Mouse (Mus musculus) kidney, embryonic 15.5 days (tissue): Measurements from ENCODE around the gene Etv6. TPM values are rescaled to one million over a fixed set of nuclear protein-coding genes. Genes with fewer than 3 reads are reported as not detected.
A peak's percentile ranks its signal among the peaks of the same experiment; 100 is the strongest.

ENCODE experiments used
- ATAC-seq: fragments of 200-750 bp; cut with Nextera tagmentation; replicated peaks from 2 replicates; pipeline ENCODE4 v1.8.0; 2017; ENCODE audit warnings: moderate TSS enrichment; ENCODE audit not compliant: low FRiP score
- H3K27ac ChIP-seq: fragments of 300-500 bp; sonication (generic); 2 replicates; pipeline ENCODE4 v1.5.1; 2015; ENCODE audit warnings: mild to moderate bottlenecking, inconsistent platforms
- H3K27me3 ChIP-seq: fragments of 300-500 bp; sonication (generic); 2 replicates; pipeline ENCODE4 v1.6.1; 2015; ENCODE audit warnings: inconsistent platforms
- H3K36me3 ChIP-seq: fragments of 300-500 bp; sonication (generic); 2 replicates; pipeline ENCODE4 v1.6.1; 2015; ENCODE audit warnings: inconsistent platforms
- H3K4me1 ChIP-seq: fragments of 300-500 bp; sonication (generic); 2 replicates; pipeline ENCODE4 v1.6.1; 2015; ENCODE audit warnings: inconsistent platforms
- H3K4me2 ChIP-seq: fragments of 300-500 bp; sonication (generic); 2 replicates; pipeline ENCODE4 v1.6.1; 2015; ENCODE audit warnings: moderate library complexity, mild to moderate bottlenecking, inconsistent platforms
- H3K4me3 ChIP-seq: fragments of 300-500 bp; sonication (generic); replicated peaks from 2 replicates; pipeline ENCODE4 v1.5.1; 2015; ENCODE audit warnings: mild to moderate bottlenecking, inconsistent platforms
- H3K9ac ChIP-seq: fragments of 300-500 bp; sonication (generic); 2 replicates; pipeline ENCODE4 v1.6.1; 2015; ENCODE audit warnings: mild to moderate bottlenecking, inconsistent platforms
- H3K9me3 ChIP-seq: fragments of 300-500 bp; sonication (generic); replicated peaks from 2 replicates; pipeline ENCODE4 v1.6.1; 2016; ENCODE audit warnings: inconsistent platforms
- WGBS: fragments of 180-500 bp; shearing (Covaris S2); methylation state at CpG from one replicate; pipeline ENCODE4 v1.1.7; 2015; ENCODE audit warnings: mixed read lengths; 5-methylcytosine and 5-hydroxymethylcytosine counted together
- polyA plus RNA-seq: library from polyadenylated mRNA; unstranded; fragments of >200 nt; fragmentation: Nextera tagmentation; extraction: Ambion mirVana; gene quantifications from 2 replicates; pipeline ENCODE4 v1.2.1, GENCODE M21; 2015

The Etv6 gene
- polyA plus RNA-seq, 1 experiment from 2014 or later: 13.0 TPM

- H3K27ac ChIP-seq: peak overlapping the region; percentile 22; the same call in 1 of the 2 replicates
- peaks cover 7% of the 10 kb centered on the region; the same call in 1 of the 2 replicates for H3K4me1 ChIP-seq
- no peak overlapping the region for H3K4me3 ChIP-seq
- H3K27me3 ChIP-seq: no peaks in the 10 kb centered on the region
- no peak for ATAC-seq
- H3K9ac ChIP-seq: no peak overlapping the region
- no peak overlapping the region for H3K4me2 ChIP-seq
- no peaks in the 10 kb centered on the region for H3K9me3 ChIP-seq
- H3K36me3 ChIP-seq: peaks cover 79% of the 10 kb centered on the region
- 88% methylated on average over 4 of the region's 4 CpGs for WGBS
These were observed 226.9 kb downstream of the Etv6 start for GRCm38 (mm10) chr6:134262383-134262782.

GRCm38 (mm10) chr6:134262911-134263607 lies 227.6 kb downstream of the Etv6 start:
- Histone ChIP-seq H3K9me3 (no peaks in the 10 kb centered on the region), H3K36me3 (peaks cover 86% of the 10 kb centered on the region), H3K4me2 (no peak overlapping the region), H3K27me3 (no peaks in the 10 kb centered on the region), H3K4me3 (no peak overlapping the region), H3K4me1 (peaks cover 7% of the 10 kb centered on the region; the same call in 1 of the 2 replicates), H3K27ac (peak overlapping the region; percentile 22; the same call in 1 of the 2 replicates), H3K9ac (no peak overlapping the region)
- ATAC-seq: no peak
- 74% methylated on average over 6 of the region's 6 CpGs for WGBS

- 89% methylated on average over 2 of the region's 2 CpGs for WGBS
These were observed 238.4 kb downstream of the Etv6 start for GRCm38 (mm10) chr6:134273884-134274283.

GRCm38 (mm10) chr6:134276954-134277353 lies 241.5 kb downstream of the Etv6 start:
- Histone ChIP-seq H3K27ac (no peak overlapping the region), H3K27me3 (no peaks in the 10 kb centered on the region), H3K36me3 (peaks cover 5% of the 10 kb centered on the region; the same call in 1 of the 2 replicates), H3K4me3 (no peak overlapping the region), H3K9me3 (no peaks in the 10 kb centered on the region), H3K4me2 (no peak overlapping the region), H3K9ac (no peak overlapping the region), H3K4me1 (no peaks in the 10 kb centered on the region)
- WGBS: 71% methylated on average over 2 of the region's 2 CpGs
- no peak for ATAC-seq

More at GRCm38 (mm10) chr6:134273884-134274283, 238.4 kb downstream of the Etv6 start:
- Histone ChIP-seq H3K4me3 (no peak overlapping the region), H3K27ac (no peak overlapping the region), H3K9me3 (no peaks in the 10 kb centered on the region), H3K36me3 (peaks cover 21% of the 10 kb centered on the region), H3K4me1 (no peaks in the 10 kb centered on the region), H3K4me2 (no peak overlapping the region), H3K27me3 (no peaks in the 10 kb centered on the region), H3K9ac (no peak overlapping the region)
- no peak for ATAC-seq

GRCm38 (mm10) chr6:134282095-134282494 lies 246.6 kb downstream of the Etv6 start:
- Histone ChIP-seq H3K36me3 (no peaks in the 10 kb centered on the region), H3K4me1 (no peaks in the 10 kb centered on the region), H3K9ac (no peak overlapping the region), H3K27ac (no peak overlapping the region), H3K27me3 (no peaks in the 10 kb centered on the region), H3K4me3 (no peak overlapping the region), H3K9me3 (no peaks in the 10 kb centered on the region), H3K4me2 (no peak overlapping the region)
- ATAC-seq: no peak
- 83% methylated on average over 3 of the region's 3 CpGs for WGBS

- no peak overlapping the region for H3K9ac ChIP-seq
- no peak for ATAC-seq
- H3K4me1 ChIP-seq: no peaks in the 10 kb centered on the region
- no peak overlapping the region for H3K4me3 ChIP-seq
- H3K9me3 ChIP-seq: no peaks in the 10 kb centered on the region
- H3K36me3 ChIP-seq: no peaks in the 10 kb centered on the region
- WGBS: 80% methylated on average over 3 of the region's 3 CpGs
- H3K4me2 ChIP-seq: no peak overlapping the region
- no peak overlapping the region for H3K27ac ChIP-seq
- no peaks in the 10 kb centered on the region for H3K27me3 ChIP-seq
These were observed 256.3 kb downstream of the Etv6 start for GRCm38 (mm10) chr6:134291823-134292222.

- Histone ChIP-seq H3K4me2 (no peak overlapping the region), H3K27me3 (no peaks in the 10 kb centered on the region), H3K9ac (no peak overlapping the region), H3K36me3 (no peaks in the 10 kb centered on the region), H3K27ac (no peak overlapping the region), H3K9me3 (no peaks in the 10 kb centered on the region), H3K4me1 (no peaks in the 10 kb centered on the region), H3K4me3 (no peak overlapping the region)
- ATAC-seq: no peak
- 89% methylated on average over 5 of the region's 5 CpGs for WGBS
These were observed 256.9 kb downstream of the Etv6 start for GRCm38 (mm10) chr6:134292404-134292803.

GRCm38 (mm10) chr6:134293615-134294508 lies 258.4 kb downstream of the Etv6 start:
- 50% methylated on average over 9 of the region's 9 CpGs for WGBS
- H3K27ac ChIP-seq: no peak overlapping the region
- no peaks in the 10 kb centered on the region for H3K27me3 ChIP-seq
- H3K36me3 ChIP-seq: no peaks in the 10 kb centered on the region
- H3K9ac ChIP-seq: no peak overlapping the region
- no peak overlapping the region for H3K4me3 ChIP-seq
- peak; percentile 56; the same call in 1 of the 2 replicates for ATAC-seq
- no peak overlapping the region for H3K4me2 ChIP-seq
- no peaks in the 10 kb centered on the region for H3K9me3 ChIP-seq
- H3K4me1 ChIP-seq: no peaks in the 10 kb centered on the region

GRCm38 (mm10) chr6:134297884-134298619 lies 262.6 kb downstream of the Etv6 start:
- no peak overlapping the region for H3K27ac ChIP-seq
- no peaks in the 10 kb centered on the region for H3K9me3 ChIP-seq
- H3K27me3 ChIP-seq: no peaks in the 10 kb centered on the region
- WGBS: 85% methylated on average over 13 of the region's 13 CpGs
- H3K4me3 ChIP-seq: no peak overlapping the region
- no peak for ATAC-seq
- H3K4me1 ChIP-seq: no peaks in the 10 kb centered on the region
- no peak overlapping the region for H3K9ac ChIP-seq
- H3K4me2 ChIP-seq: no peak overlapping the region
- H3K36me3 ChIP-seq: no peaks in the 10 kb centered on the region

GRCm38 (mm10) chr6:134301951-134302350 lies 266.5 kb downstream of the Etv6 start:
- Histone ChIP-seq H3K4me3 (no peak overlapping the region), H3K9me3 (no peaks in the 10 kb centered on the region), H3K36me3 (no peaks in the 10 kb centered on the region), H3K9ac (no peak overlapping the region), H3K4me2 (no peak overlapping the region), H3K27me3 (no peaks in the 10 kb centered on the region), H3K4me1 (no peaks in the 10 kb centered on the region), H3K27ac (no peak overlapping the region)
- 87% methylated on average over 1 of the region's 1 CpGs for WGBS
- ATAC-seq: no peak

- WGBS: 91% methylated on average over 4 of the region's 4 CpGs
- no peaks in the 10 kb centered on the region for H3K9me3 ChIP-seq
- no peak overlapping the region for H3K9ac ChIP-seq
- no peak overlapping the region for H3K4me2 ChIP-seq
- H3K4me3 ChIP-seq: no peak overlapping the region
- no peaks in the 10 kb centered on the region for H3K27me3 ChIP-seq
- no peaks in the 10 kb centered on the region for H3K36me3 ChIP-seq
- ATAC-seq: no peak
- no peak overlapping the region for H3K27ac ChIP-seq
- no peaks in the 10 kb centered on the region for H3K4me1 ChIP-seq
These were observed 275.8 kb downstream of the Etv6 start for GRCm38 (mm10) chr6:134311346-134311745.

- no peaks in the 10 kb centered on the region for H3K36me3 ChIP-seq
- no peaks in the 10 kb centered on the region for H3K27me3 ChIP-seq
- no peaks in the 10 kb centered on the region for H3K9me3 ChIP-seq
- H3K4me1 ChIP-seq: no peaks in the 10 kb centered on the region
- H3K4me3 ChIP-seq: no peak overlapping the region
- H3K27ac ChIP-seq: no peak overlapping the region
- 95% methylated on average over 8 of the region's 8 CpGs for WGBS
- no peak overlapping the region for H3K4me2 ChIP-seq
- H3K9ac ChIP-seq: no peak overlapping the region
- ATAC-seq: no peak
These were observed 277.1 kb downstream of the Etv6 start for GRCm38 (mm10) chr6:134312571-134312970.
